Mouse (Mus musculus) small intestine, adult 2 months (tissue): ENCODE data around the gene Paf1. TPM values are rescaled to one million over a fixed set of nuclear protein-coding genes. Genes with fewer than 3 reads are reported as not detected.

ENCODE experiments used
- H3K27ac ChIP-seq: fragments of 200-500 bp; 2 replicates; pipeline ENCODE4 v1.5.1; 2012; ENCODE audit warnings: low read depth, low read length, control low read depth, inconsistent platforms; ENCODE audit not compliant: insufficient read depth
- H3K27me3 ChIP-seq: fragments of 200-500 bp; 2 replicates; pipeline ENCODE4 v1.6.1; 2012; ENCODE audit warnings: mild to moderate bottlenecking, moderate library complexity, low read length, inconsistent platforms; ENCODE audit not compliant: control insufficient read depth, insufficient read depth
- H3K36me3 ChIP-seq: fragments of 200-500 bp; 2 replicates; pipeline ENCODE4 v1.6.1; 2012; ENCODE audit warnings: mild to moderate bottlenecking, low read length, control low read depth, inconsistent platforms; ENCODE audit not compliant: control insufficient read depth, insufficient read depth
- H3K4me1 ChIP-seq: fragments of 200-500 bp; 2 replicates; pipeline ENCODE4 v1.6.1; 2012; ENCODE audit warnings: low read length, inconsistent platforms, mixed read lengths; ENCODE audit not compliant: control insufficient read depth, insufficient read depth, insufficient read length
- H3K4me3 ChIP-seq: fragments of 200-500 bp; 2 replicates; pipeline ENCODE4 v1.5.1; 2012; ENCODE audit warnings: low read depth, mild to moderate bottlenecking, control low read depth, inconsistent platforms, low read length, moderate library complexity
- CTCF ChIP-seq: fragments of 200-500 bp; IDR thresholded peaks from 2 replicates; pipeline ENCODE4 v1.5.1; 2012; ENCODE audit warnings: low read depth, mild to moderate bottlenecking, control low read depth, inconsistent platforms, low read length, moderate library complexity, mixed read lengths; ENCODE audit not compliant: insufficient replicate concordance, insufficient read length; ENCODE audit errors: extremely low read depth
- POLR2A ChIP-seq: fragments of 200-500 bp; IDR thresholded peaks from 2 replicates; pipeline ENCODE4 v1.6.1; 2012; ENCODE audit warnings: low read depth, mild to moderate bottlenecking, control low read depth, inconsistent platforms, low read length, moderate library complexity
- WGBS: fragments of 180-500 bp; shearing (Covaris S2); methylation state at CpG from one replicate; pipeline ENCODE4 v1.1.7; 2018; 5-methylcytosine and 5-hydroxymethylcytosine counted together
- polyA plus RNA-seq: library from polyadenylated mRNA; depleted of rRNA; stranded (reverse); fragments of >200 nt; gene quantifications from 2 replicates; pipeline ENCODE4 v1.2.3, GENCODE M21; 2012

Gene Paf1
- polyA plus RNA-seq, 1 experiment = 67.1 TPM

- Histone ChIP-seq H3K27me3 (no peaks in the 10 kb centered on the region), H3K36me3 (peaks cover 18% of the 10 kb centered on the region), H3K27ac (peak overlapping the region; percentile 98), H3K4me1 (peaks cover 28% of the 10 kb centered on the region; the same call in 1 of the 2 replicates), H3K4me3 (peak overlapping the region; percentile 61)
- WGBS = under 1% methylated on average over 30 of the region's 30 CpGs
- no peak for TF ChIP-seq CTCF
- peak; percentile 18; the same call in 1 of the 2 replicates for TF ChIP-seq POLR2A
Observed at GRCm38 (mm10) chr7:28381017-28381790, 11.5 kb upstream of the Paf1 start.

- peak overlapping the region; percentile 61 for H3K4me3 ChIP-seq
- peaks cover 16% of the 10 kb centered on the region for H3K36me3 ChIP-seq
- no peak for TF ChIP-seq CTCF
- peak; percentile 32 for TF ChIP-seq POLR2A
- H3K27ac ChIP-seq = peak overlapping the region; percentile 98
- peaks cover 30% of the 10 kb centered on the region for H3K4me1 ChIP-seq
- H3K27me3 ChIP-seq = no peaks in the 10 kb centered on the region
- WGBS = under 1% methylated on average over 20 of the region's 20 CpGs
Observed at GRCm38 (mm10) chr7:28381938-28382337, 10.8 kb upstream of the Paf1 start.

DNA sequence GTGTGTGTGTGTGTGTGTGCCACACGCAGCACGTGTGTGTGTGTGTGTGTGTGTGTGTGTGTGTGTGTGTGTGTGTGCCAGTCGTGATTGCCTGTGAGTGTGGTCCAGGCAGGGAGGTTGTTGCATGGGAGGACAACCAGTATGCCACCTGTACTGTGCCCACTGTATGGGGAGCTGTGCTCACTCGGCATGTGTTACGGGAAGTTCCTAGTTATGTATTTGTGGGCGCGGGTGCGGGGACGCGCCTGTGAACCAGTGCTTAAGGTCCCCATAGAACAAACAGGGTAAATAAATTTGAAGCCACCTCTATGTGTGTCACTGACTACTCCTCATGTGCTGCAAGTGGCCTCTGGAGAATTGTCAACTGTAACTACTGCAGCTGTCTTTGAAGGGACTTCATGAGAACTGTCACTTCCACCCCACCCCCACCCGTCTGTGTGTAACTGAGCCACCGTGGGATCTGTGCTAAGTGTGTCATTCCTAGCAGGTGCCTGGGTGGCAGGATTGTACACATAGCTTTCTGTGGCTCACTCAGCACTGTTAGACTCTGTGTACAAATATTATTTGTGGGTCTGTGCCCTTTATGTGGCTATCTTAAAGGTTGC, 10.3 kb upstream of the Paf1 start:
- TF ChIP-seq POLR2A = no peak
- TF ChIP-seq CTCF = no peak
- peaks cover 30% of the 10 kb centered on the region for H3K4me1 ChIP-seq
- H3K4me3 ChIP-seq = peak overlapping the region; percentile 61

GRCm38 (mm10) chr7:28382981-28383396, 9.8 kb upstream of the Paf1 start:
- no peaks in the 10 kb centered on the region for H3K27me3 ChIP-seq
- H3K27ac ChIP-seq = peak overlapping the region; percentile 98
- 15% methylated on average over 11 of the region's 11 CpGs for WGBS
- peak overlapping the region; percentile 11; the same call in 1 of the 2 replicates for H3K4me3 ChIP-seq
- peaks cover 30% of the 10 kb centered on the region for H3K4me1 ChIP-seq
- TF ChIP-seq CTCF (no peak), POLR2A (peak; percentile 15; the same call in 1 of the 2 replicates)
- peaks cover 6% of the 10 kb centered on the region for H3K36me3 ChIP-seq

More for the DNA sequence above, 10.3 kb upstream of the Paf1 start:
- Histone ChIP-seq H3K27me3 (no peaks in the 10 kb centered on the region), H3K36me3 (peaks cover 11% of the 10 kb centered on the region), H3K27ac (peak overlapping the region; percentile 98)
- 5% methylated on average over 11 of the region's 12 CpGs for WGBS

DNA sequence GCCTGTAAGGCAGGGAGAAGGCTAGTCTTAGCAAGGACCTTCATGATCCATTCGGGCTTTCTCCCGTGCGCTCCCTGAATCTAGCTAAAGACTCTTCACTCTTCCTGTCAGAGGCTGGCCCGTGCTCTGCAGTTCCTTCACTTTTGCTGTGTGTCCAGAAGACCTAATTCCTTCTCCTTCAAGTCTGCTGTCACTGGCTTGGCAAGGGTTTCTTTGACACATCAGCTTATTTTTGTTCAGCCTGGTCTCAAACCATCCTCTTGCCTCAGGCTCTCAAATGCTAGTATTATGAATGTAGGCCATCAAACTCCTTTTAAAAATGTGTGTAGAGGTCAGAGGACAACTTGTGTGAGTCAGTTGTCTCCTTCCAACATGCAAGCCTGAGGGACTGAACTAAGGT, 9.1 kb upstream of the Paf1 start:
- H3K27me3 ChIP-seq = no peaks in the 10 kb centered on the region
- peak overlapping the region; percentile 11; the same call in 1 of the 2 replicates for H3K4me3 ChIP-seq
- H3K27ac ChIP-seq = peak overlapping the region; percentile 98
- TF ChIP-seq CTCF = no peak
- WGBS = 47% methylated on average over 4 of the region's 4 CpGs
- H3K36me3 ChIP-seq = no peaks in the 10 kb centered on the region
- peaks cover 30% of the 10 kb centered on the region for H3K4me1 ChIP-seq

DNA sequence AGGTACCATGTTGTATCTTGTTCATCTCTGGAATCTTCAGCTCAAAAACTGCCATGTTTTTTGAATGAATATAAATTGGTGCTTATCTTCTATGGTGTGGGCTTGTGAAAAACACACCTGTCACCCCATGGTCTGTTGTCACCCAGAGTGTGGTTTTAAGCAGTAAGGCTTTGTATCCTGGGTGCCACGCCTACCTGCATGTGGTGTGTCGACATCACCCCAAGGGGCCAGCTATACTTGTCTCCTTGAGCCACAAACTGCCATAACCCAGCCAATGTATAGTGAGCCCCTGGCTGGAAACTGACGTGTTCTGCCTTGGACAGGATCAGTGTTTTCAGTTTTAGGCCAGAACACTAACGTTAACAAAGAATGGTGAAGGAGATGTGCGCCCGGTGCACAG, 8.6 kb upstream of the Paf1 start:
- WGBS = 69% methylated on average over 6 of the region's 6 CpGs
- H3K4me1 ChIP-seq = peaks cover 34% of the 10 kb centered on the region
- no peak for TF ChIP-seq CTCF
- no peak for TF ChIP-seq POLR2A
- H3K4me3 ChIP-seq = no peak overlapping the region
- peak overlapping the region; percentile 98 for H3K27ac ChIP-seq
- H3K36me3 ChIP-seq = 0 out of 2 replicates have a peak, but pooled peaks cover 2% of the 10 kb centered on the region
- H3K27me3 ChIP-seq = no peaks in the 10 kb centered on the region

DNA sequence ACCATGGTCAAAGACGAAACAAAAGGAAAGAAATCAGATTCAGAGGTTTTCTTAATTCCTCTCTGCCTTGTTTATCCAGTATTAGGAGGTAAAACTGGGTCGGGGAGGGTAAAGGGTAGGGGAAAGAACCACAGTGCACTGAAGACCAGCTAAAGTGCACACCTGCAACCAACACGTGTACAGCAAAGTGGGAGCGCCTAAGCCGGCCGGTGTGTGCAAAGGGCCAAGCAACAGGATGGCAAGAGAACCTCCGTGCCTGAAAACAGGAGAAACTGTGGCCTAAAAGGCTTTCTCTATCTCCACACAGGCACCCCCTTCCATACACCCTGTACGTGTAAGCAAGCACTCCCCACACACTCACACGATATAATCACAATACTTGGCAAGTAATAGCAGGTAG, 7.6 kb upstream of the Paf1 start:
- Histone ChIP-seq H3K36me3 (peaks cover 5% of the 10 kb centered on the region; the same call in 1 of the 2 replicates), H3K27ac (peak overlapping the region; percentile 51), H3K27me3 (no peaks in the 10 kb centered on the region), H3K4me3 (no peak overlapping the region), H3K4me1 (peaks cover 34% of the 10 kb centered on the region)
- no peak for TF ChIP-seq CTCF
- TF ChIP-seq POLR2A = no peak
- 89% methylated on average over 9 of the region's 9 CpGs for WGBS
